Mouse (Mus musculus) left cerebral cortex, adult 11 months (tissue): ENCODE measurements around the gene Palm3.

Experiments
- DNase-seq: peaks from one replicate; pipeline ENCODE4 v3.0.0; 2022; ENCODE audit warnings: low spot score

The Palm3 gene

GRCm38 (mm10) chr8:84024171-84024570 is 2.9 kb downstream of the Palm3 start:
- DNase-seq, result no peak

GRCm38 (mm10) chr8:84025863-84026262 is 4.6 kb downstream of the Palm3 start:
- no peak for DNase-seq

- DNase-seq, result no peak
These were observed 6.2 kb downstream of the Palm3 start for GRCm38 (mm10) chr8:84027449-84027848.

GRCm38 (mm10) chr8:84029272-84029671 is 8.0 kb downstream of the Palm3 start:
- DNase-seq, result no peak

GRCm38 (mm10) chr8:84032777-84033176 is 11.5 kb downstream of the Palm3 start:
- no peak for DNase-seq

GRCm38 (mm10) chr8:84038015-84038414 is 16.7 kb downstream of the Palm3 start:
- DNase-seq, result no peak

- DNase-seq, result no peak
These were observed 17.8 kb downstream of the Palm3 start for GRCm38 (mm10) chr8:84039050-84039449.

- DNase-seq, result no peak
These were observed 21.0 kb downstream of the Palm3 start, which contains the start of gene Il27ra for GRCm38 (mm10) chr8:84042066-84042947. Gene Il27ra, minus strand, starts transcription at chr8:84042589.

- DNase-seq, result no peak
These were observed 21.7 kb downstream of the Palm3 start for GRCm38 (mm10) chr8:84042948-84043342.

- DNase-seq, result no peak
These were observed 22.8 kb downstream of the Palm3 start for GRCm38 (mm10) chr8:84044103-84044502.

- no peak for DNase-seq
These were observed 23.6 kb downstream of the Palm3 start, which contains the start of gene Rln3 for GRCm38 (mm10) chr8:84044900-84045299. Gene Rln3, minus strand, starts transcription at chr8:84045000.

GRCm38 (mm10) chr8:84046505-84046904 is 25.2 kb downstream of the Palm3 start:
- DNase-seq, result no peak

- no peak for DNase-seq
These were observed 26.9 kb downstream of the Palm3 start for GRCm38 (mm10) chr8:84048171-84048570.

- no peak for DNase-seq
These were observed 31.5 kb downstream of the Palm3 start for GRCm38 (mm10) chr8:84052746-84053145.

- DNase-seq, result no peak
These were observed 32.0 kb downstream of the Palm3 start for GRCm38 (mm10) chr8:84053229-84053628.

- DNase-seq, result no peak
These were observed 36.6 kb downstream of the Palm3 start for GRCm38 (mm10) chr8:84057827-84058226.

- DNase-seq, result no peak
These were observed 38.0 kb downstream of the Palm3 start for GRCm38 (mm10) chr8:84059226-84059625.

GRCm38 (mm10) chr8:84060245-84060644 is 39.0 kb downstream of the Palm3 start:
- no peak for DNase-seq

GRCm38 (mm10) chr8:84063861-84064610 is 42.8 kb downstream of the Palm3 start:
- DNase-seq, result no peak

- no peak for DNase-seq
These were observed 43.8 kb downstream of the Palm3 start, which contains the start of gene Gm10643 for GRCm38 (mm10) chr8:84065037-84065436. Gene Gm10643, minus strand, starts transcription at chr8:84065137.

- no peak for DNase-seq
These were observed 44.3 kb downstream of the Palm3 start for GRCm38 (mm10) chr8:84065457-84066072.

- DNase-seq, result peak; percentile 100
These were observed 45.1 kb downstream of the Palm3 start, which contains the start of gene Rfx1 for GRCm38 (mm10) chr8:84066291-84066930. Gene Rfx1, plus strand, starts transcription at chr8:84066834.
